Mouse (Mus musculus) erythroblast, embryonic 14.5 days (primary cell): ENCODE data around the gene Gper1. TPM values are rescaled to one million over a fixed set of nuclear protein-coding genes. Genes with fewer than 3 reads are reported as not detected.
"Not testable (repeated sequence)": the region's sequence is repeated elsewhere in the genome, so short reads cannot be mapped to it uniquely, and the experiment has no call there.

Experiments
- H3K27me3 ChIP-seq: 2 replicates; pipeline ENCODE4 v1.6.1; 2012; ENCODE audit warnings: inconsistent platforms; ENCODE audit not compliant: control insufficient read depth
- H3K36me3 ChIP-seq: 2 replicates; pipeline ENCODE4 v1.6.1; 2012; ENCODE audit warnings: mild to moderate bottlenecking, inconsistent platforms; ENCODE audit not compliant: control insufficient read depth
- H3K4me1 ChIP-seq: 2 replicates; pipeline ENCODE4 v1.6.1; 2012; ENCODE audit warnings: inconsistent platforms; ENCODE audit not compliant: control insufficient read depth
- H3K4me3 ChIP-seq: replicated peaks from 2 replicates; pipeline ENCODE3; 2012; ENCODE audit warnings: moderate library complexity, mild to moderate bottlenecking, inconsistent platforms
- H3K9me3 ChIP-seq: 2 replicates; pipeline ENCODE4 v1.6.1; 2012; ENCODE audit warnings: low read length, inconsistent platforms, mixed read lengths; ENCODE audit not compliant: control insufficient read depth
- GATA1 ChIP-seq: IDR thresholded peaks from 2 replicates; pipeline ENCODE4 v1.6.1; 2012; ENCODE audit warnings: low read length, inconsistent platforms, mixed read lengths
- TAL1 ChIP-seq: IDR thresholded peaks from 3 replicates; pipeline ENCODE4 v1.6.1; 2012; ENCODE audit warnings: low read length, inconsistent platforms, mixed read lengths
- polyA plus RNA-seq: library from polyadenylated mRNA; stranded (reverse); fragments of >175 nt; gene quantifications from 2 replicates; pipeline ENCODE4 v1.2.3, GENCODE M21; 2012

Gene Gper1
- polyA plus RNA-seq, 1 experiment: not detected

GRCm38 (mm10) chr5:139389676-139390061, 33.3 kb upstream of the Gper1 start:
- Histone ChIP-seq H3K9me3 (no peaks in the 10 kb centered on the region), H3K4me1 (peaks cover 96% of the 10 kb centered on the region), H3K4me3 (peak overlapping the region; percentile 78), H3K27me3 (no peaks in the 10 kb centered on the region; the same call in 1 of the 2 replicates), H3K36me3 (peaks cover 96% of the 10 kb centered on the region)
- TF ChIP-seq GATA1: peak; percentile 50; the same call in 1 of the 2 replicates
- peak; percentile 87 for TF ChIP-seq TAL1

GRCm38 (mm10) chr5:139390324-139391119, 32.4 kb upstream of the Gper1 start:
- not testable (repeated sequence) for H3K9me3 ChIP-seq, H3K27me3 ChIP-seq
- peak overlapping the region; percentile 78 for H3K4me3 ChIP-seq
- H3K36me3 ChIP-seq: peaks cover 96% of the 10 kb centered on the region
- H3K4me1 ChIP-seq: peaks cover 96% of the 10 kb centered on the region

- TF ChIP-seq TAL1: no peak
- TF ChIP-seq GATA1: no peak
- H3K4me1 ChIP-seq: peaks cover 94% of the 10 kb centered on the region
- H3K27me3 ChIP-seq: no peaks in the 10 kb centered on the region; the same call in 1 of the 2 replicates
- H3K4me3 ChIP-seq: peak overlapping the region; percentile 77
- peaks cover 96% of the 10 kb centered on the region for H3K36me3 ChIP-seq
- H3K9me3 ChIP-seq: no peaks in the 10 kb centered on the region
These were observed 31.5 kb upstream of the Gper1 start for GRCm38 (mm10) chr5:139391309-139391990.

GRCm38 (mm10) chr5:139392219-139393196, 30.4 kb upstream of the Gper1 start:
- Histone ChIP-seq H3K27me3 (no peaks in the 10 kb centered on the region; the same call in 1 of the 2 replicates), H3K4me3 (peak overlapping the region; percentile 77), H3K9me3 (no peaks in the 10 kb centered on the region), H3K36me3 (peaks cover 97% of the 10 kb centered on the region), H3K4me1 (peaks cover 93% of the 10 kb centered on the region)
- TF ChIP-seq GATA1: no peak
- TF ChIP-seq TAL1: no peak

- TF ChIP-seq GATA1: no peak
- TF ChIP-seq TAL1: no peak
- Histone ChIP-seq H3K36me3 (peaks cover 91% of the 10 kb centered on the region), H3K27me3 (no peaks in the 10 kb centered on the region; the same call in 1 of the 2 replicates), H3K4me3 (peak overlapping the region; percentile 77), H3K4me1 (peaks cover 93% of the 10 kb centered on the region), H3K9me3 (no peaks in the 10 kb centered on the region)
These were observed 29.8 kb upstream of the Gper1 start for GRCm38 (mm10) chr5:139393197-139393588.

- Histone ChIP-seq H3K27me3 (no peaks in the 10 kb centered on the region; the same call in 1 of the 2 replicates), H3K4me3 (peak overlapping the region; percentile 39), H3K36me3 (peaks cover 80% of the 10 kb centered on the region), H3K9me3 (no peaks in the 10 kb centered on the region), H3K4me1 (peaks cover 90% of the 10 kb centered on the region)
- no peak for TF ChIP-seq TAL1
- TF ChIP-seq GATA1: no peak
These were observed 28.6 kb upstream of the Gper1 start for GRCm38 (mm10) chr5:139394399-139394798.

- TF ChIP-seq GATA1: no peak
- TF ChIP-seq TAL1: no peak
- peaks cover 82% of the 10 kb centered on the region for H3K4me1 ChIP-seq
- H3K36me3 ChIP-seq: peaks cover 71% of the 10 kb centered on the region
- no peaks in the 10 kb centered on the region for H3K9me3 ChIP-seq
- no peaks in the 10 kb centered on the region; the same call in 1 of the 2 replicates for H3K27me3 ChIP-seq
- H3K4me3 ChIP-seq: no peak overlapping the region
These were observed 27.4 kb upstream of the Gper1 start for GRCm38 (mm10) chr5:139395528-139395927.

- Histone ChIP-seq H3K4me1 (peaks cover 65% of the 10 kb centered on the region), H3K36me3 (peaks cover 52% of the 10 kb centered on the region)
- TF ChIP-seq GATA1 (no peak), TAL1 (no peak)
These were observed 25.5 kb upstream of the Gper1 start for GRCm38 (mm10) chr5:139397359-139397916.

More at GRCm38 (mm10) chr5:139397359-139397916, 25.5 kb upstream of the Gper1 start:
- H3K4me3 ChIP-seq: no peak overlapping the region
- H3K9me3 ChIP-seq: no peaks in the 10 kb centered on the region
- no peaks in the 10 kb centered on the region; the same call in 1 of the 2 replicates for H3K27me3 ChIP-seq
